Mouse (Mus musculus) telencephalon, adult 2 months (tissue): Measurements from ENCODE around the gene Tor3a.

Experiments
- DNase-seq: peaks from one replicate; pipeline ENCODE4 v3.0.0-alpha.2; 2011; ENCODE audit warnings: low read depth, low spot score

The Tor3a gene

GRCm38 (mm10) chr1:156674195-156675000, at the start of gene Tor3a:
Gene Tor3a (minus strand): TSS chr1:156674356.
- DNase-seq, result no peak

- no peak for DNase-seq
These were observed 47.9 kb upstream of the Tor3a start for GRCm38 (mm10) chr1:156722089-156722488.

GRCm38 (mm10) chr1:156720046-156720445, 45.9 kb upstream of the Tor3a start:
- no peak for DNase-seq

- peak; percentile 96 for DNase-seq
These were observed 45.0 kb upstream of the Tor3a start, which contains the start of gene Fam20b for GRCm38 (mm10) chr1:156718950-156719805. Gene Fam20b (minus strand): TSS chr1:156719086.

- no peak for DNase-seq
These were observed 44.3 kb upstream of the Tor3a start for GRCm38 (mm10) chr1:156718286-156718949.

GRCm38 (mm10) chr1:156717751-156718285, 43.7 kb upstream of the Tor3a start:
- no peak for DNase-seq

GRCm38 (mm10) chr1:156716681-156717080, 42.5 kb upstream of the Tor3a start:
- no peak for DNase-seq

GRCm38 (mm10) chr1:156710472-156711098, 36.4 kb upstream of the Tor3a start:
- no peak for DNase-seq

- DNase-seq, result no peak
These were observed 34.5 kb upstream of the Tor3a start for GRCm38 (mm10) chr1:156708672-156709071.

GRCm38 (mm10) chr1:156705696-156706285, 31.6 kb upstream of the Tor3a start:
- DNase-seq, result no peak

- no peak for DNase-seq
These were observed 29.3 kb upstream of the Tor3a start for GRCm38 (mm10) chr1:156703444-156703843.

- no peak for DNase-seq
These were observed 28.0 kb upstream of the Tor3a start for GRCm38 (mm10) chr1:156702151-156702550.

- no peak for DNase-seq
These were observed 12.0 kb upstream of the Tor3a start for GRCm38 (mm10) chr1:156686025-156686661.

GRCm38 (mm10) chr1:156679599-156679998, 5.4 kb upstream of the Tor3a start:
- DNase-seq, result no peak

- no peak for DNase-seq
These were observed 3.1 kb upstream of the Tor3a start for GRCm38 (mm10) chr1:156677230-156677629.

- DNase-seq, result no peak
These were observed 2.4 kb upstream of the Tor3a start for GRCm38 (mm10) chr1:156676596-156676995.

GRCm38 (mm10) chr1:156676171-156676570, 2.0 kb upstream of the Tor3a start:
- DNase-seq, result no peak

- DNase-seq, result no peak
These were observed 521 bp downstream of the Tor3a start for GRCm38 (mm10) chr1:156673476-156674194.

GRCm38 (mm10) chr1:156672720-156673475, 1.3 kb downstream of the Tor3a start:
- DNase-seq, result no peak
